ENCODE assay signal across 7 mouse cellular contexts in the genomic region with DNA sequence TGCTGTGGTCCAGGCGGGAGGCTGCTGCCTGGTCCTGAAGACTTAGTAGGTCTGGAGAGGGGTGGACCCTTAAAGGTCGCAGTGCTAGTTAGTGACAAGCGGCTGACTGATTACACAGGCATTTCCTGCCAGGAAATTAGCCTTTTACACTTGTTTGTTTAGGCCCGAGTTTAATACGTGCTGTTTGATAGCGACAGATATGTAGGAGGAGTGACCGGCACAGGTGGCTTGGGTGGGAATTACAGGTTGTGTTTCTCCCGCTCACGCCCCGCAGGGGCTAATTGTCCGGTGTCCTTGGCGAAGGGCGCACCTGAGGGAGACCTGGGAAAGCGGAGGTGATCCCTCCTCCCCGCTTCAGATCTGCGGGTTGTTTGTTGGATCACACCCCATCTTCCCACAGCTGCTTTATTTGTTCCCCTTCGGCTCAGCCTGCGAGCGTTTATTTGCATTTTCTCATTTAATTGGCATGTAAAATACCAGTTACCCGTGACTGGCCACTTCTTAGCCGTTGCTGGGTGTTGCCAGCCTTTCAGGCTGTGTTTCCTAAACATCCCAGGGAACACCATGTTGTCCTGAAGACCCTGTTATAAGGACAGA. TPM values are rescaled to one million over a fixed set of nuclear protein-coding genes. Genes with fewer than 3 reads are reported as not detected.
DNase-seq lines count a peak whose midpoint lies in the region; ATAC-seq lines count a peak whose summit lies in the region.

No protein-coding gene starts in this region.

- no peaks in the 10 kb centered on the region for H3K9me3 ChIP-seq in hindbrain, embryonic 11.5 days (ENCODE audit: control insufficient read depth, low read length)
- H3K9me3 ChIP-seq in liver, embryonic 12.5 days (replicated peaks), result no peaks in the 10 kb centered on the region

- 5% methylated on average over 21 of the region's 21 CpGs for WGBS in hindbrain, embryonic 11.5 days
- whole genome bisulfite sequencing in liver, embryonic 12.5 days (ENCODE audit: insufficient replicate concordance), result 7% methylated on average over 21 of the region's 21 CpGs

- H3K4me3 ChIP-seq in hindbrain, embryonic 11.5 days (ENCODE audit: low read depth, low read length), result 0 out of 2 replicates have a peak overlapping the region, but pooled peaks have one; percentile 20
- no peak overlapping the region for H3K4me3 ChIP-seq in liver, embryonic 12.5 days

- H3K9ac ChIP-seq in hindbrain, embryonic 11.5 days (ENCODE audit: low read depth, low read length), result no peak overlapping the region
- no peak overlapping the region for H3K9ac ChIP-seq in liver, embryonic 12.5 days

- no peaks in the 10 kb centered on the region for H3K36me3 ChIP-seq in hindbrain, embryonic 11.5 days (ENCODE audit: control insufficient read depth, insufficient read depth, low read length)
- H3K36me3 ChIP-seq in liver, embryonic 12.5 days, result no peaks in the 10 kb centered on the region

- 0 out of 2 replicates have a peak overlapping the region, but pooled peaks have one; percentile 21 for H3K4me2 ChIP-seq in hindbrain, embryonic 11.5 days (replicated peaks; ENCODE audit: low read depth, low read length)
- peak overlapping the region; percentile 28; the same call in 1 of the 2 replicates for H3K4me2 ChIP-seq in liver, embryonic 12.5 days

- H3K27me3 ChIP-seq in hindbrain, embryonic 11.5 days (ENCODE audit: control insufficient read depth, insufficient read depth, low read length), result peaks cover 2% of the 10 kb centered on the region; the same call in 1 of the 2 replicates
- H3K27me3 ChIP-seq in liver, embryonic 12.5 days (replicated peaks), result peaks cover 36% of the 10 kb centered on the region

- no peaks in the 10 kb centered on the region for H3K4me1 ChIP-seq in hindbrain, embryonic 11.5 days (replicated peaks; ENCODE audit: control insufficient read depth, insufficient read depth, low read length)
- no peaks in the 10 kb centered on the region for H3K4me1 ChIP-seq in liver, embryonic 12.5 days

- peak; percentile 81 for DNase-seq in ES-CJ7 (ENCODE audit: low read depth, low spot score)
- DNase-seq in cerebellum, postnatal 10 days, result peak; percentile 18 to 30
- peak; percentile 9 for DNase-seq in hindbrain, embryonic 11.5 days (ENCODE audit: low spot score)
- DNase-seq in adrenal gland, adult (ENCODE audit: inconsistent age in 2 of 2, low spot score in 1 of 2), result no peak
- no peak for DNase-seq in testis, postnatal 14 days (ENCODE audit: low spot score)
- no peak for DNase-seq in ovary, postnatal 36 days (ENCODE audit: low spot score)

- ATAC-seq in hindbrain, embryonic 11.5 days (ENCODE audit: low FRiP score), result no peak
- no peak for ATAC-seq in liver, embryonic 12.5 days

- no peak overlapping the region for H3K27ac ChIP-seq in hindbrain, embryonic 11.5 days (ENCODE audit: low read depth, low read length)
- H3K27ac ChIP-seq in liver, embryonic 12.5 days, result no peak overlapping the region

RNA-seq across cellular contexts. Expression of a gene that starts 25.1 kb away (rescaled TPM):
- polyA plus RNA-seq in hindbrain, embryonic 11.5 days (2014; fragmentation: Nextera tagmentation; extraction: Ambion mirVana), result 2.3 and 3.7 TPM in 2 replicates
- polyA plus RNA-seq in liver, embryonic 12.5 days (2016; fragmentation: Nextera tagmentation; extraction: Ambion mirVana), result 0.64 and 0.74 TPM in 2 replicates

RNA-seq across cellular contexts. Expression of a gene that starts 29.0 kb away (rescaled TPM):
- 101 and 102 TPM in 2 replicates for polyA plus RNA-seq in hindbrain, embryonic 11.5 days (2014; fragmentation: Nextera tagmentation; extraction: Ambion mirVana)
- 84.5 and 87.3 TPM in 2 replicates for polyA plus RNA-seq in liver, embryonic 12.5 days (2016; fragmentation: Nextera tagmentation; extraction: Ambion mirVana)

RNA-seq across cellular contexts. Expression of a gene that starts 58.9 kb away (rescaled TPM):
- 3.0 and 3.7 TPM in 2 replicates for polyA plus RNA-seq in hindbrain, embryonic 11.5 days (2014; fragmentation: Nextera tagmentation; extraction: Ambion mirVana)
- 2.2 and 2.3 TPM in 2 replicates for polyA plus RNA-seq in liver, embryonic 12.5 days (2016; fragmentation: Nextera tagmentation; extraction: Ambion mirVana)

Comparison
In these comparisons a context has a peak if more than half of its experiments do, and no peak if none do; other contexts are left out.
1. DNase-seq: peak in ES-CJ7 (single experiment), cerebellum, postnatal 10 days (2 of 2) and hindbrain, embryonic 11.5 days (single experiment); none in adrenal gland, adult (0 of 2), testis, postnatal 14 days (single experiment) and ovary, postnatal 36 days (single experiment).